Mouse (Mus musculus): ENCODE results near the gene Cnp. TPM values are rescaled to one million over a fixed set of nuclear protein-coding genes. Genes with fewer than 3 reads are reported as not detected.

Gene Cnp
- polyA plus RNA-seq, 1 experiment: 13.5 TPM

- no peak overlapping the region for H3K4me3 ChIP-seq (ENCODE audit: insufficient read depth, low read depth, low read length)
- TF ChIP-seq POLR2A (IDR thresholded peaks at IDR 0.05; ENCODE audit: low read depth, low read length) (no peak), CTCF (conservative IDR thresholded peaks at IDR 0.05; ENCODE audit: insufficient read depth, insufficient read length, low read depth, low read length) (no peak)
- peaks cover 16% of the 10 kb centered on the region for H3K36me3 ChIP-seq (ENCODE audit: control insufficient read depth, insufficient read depth, low read length)
- no peaks in the 10 kb centered on the region for H3K4me1 ChIP-seq (ENCODE audit: control insufficient read depth, insufficient read depth, low read length)
- WGBS: 82% methylated on average over 7 of the region's 7 CpGs
- H3K27ac ChIP-seq (ENCODE audit: insufficient read depth, low read depth, low read length): no peak overlapping the region
- H3K27me3 ChIP-seq (replicated peaks; ENCODE audit: control insufficient read depth, insufficient read depth, low read length): no peaks in the 10 kb centered on the region
- DNase-seq: no peak
These were observed 9.9 kb downstream of the Cnp start for GRCm38 (mm10) chr11:100584561-100584961.

GRCm38 (mm10) chr11:100585148-100585547 is 10.4 kb downstream of the Cnp start:
- no peaks in the 10 kb centered on the region for H3K4me1 ChIP-seq (ENCODE audit: control insufficient read depth, insufficient read depth, low read length)
- no peak for TF ChIP-seq CTCF (conservative IDR thresholded peaks at IDR 0.05; ENCODE audit: insufficient read depth, insufficient read length, low read depth, low read length)
- TF ChIP-seq POLR2A (IDR thresholded peaks at IDR 0.05; ENCODE audit: low read depth, low read length): no peak
- no peak for DNase-seq
- H3K27me3 ChIP-seq (replicated peaks; ENCODE audit: control insufficient read depth, insufficient read depth, low read length): no peaks in the 10 kb centered on the region
- H3K4me3 ChIP-seq (ENCODE audit: insufficient read depth, low read depth, low read length): no peak overlapping the region
- WGBS: 92% methylated on average over 3 of the region's 3 CpGs
- peaks cover 18% of the 10 kb centered on the region for H3K36me3 ChIP-seq (ENCODE audit: control insufficient read depth, insufficient read depth, low read length)
- no peak overlapping the region for H3K27ac ChIP-seq (ENCODE audit: insufficient read depth, low read depth, low read length)

GRCm38 (mm10) chr11:100588462-100588861 is 13.8 kb downstream of the Cnp start:
- Histone ChIP-seq H3K4me1 (ENCODE audit: control insufficient read depth, insufficient read depth, low read length) (no peaks in the 10 kb centered on the region), H3K36me3 (ENCODE audit: control insufficient read depth, insufficient read depth, low read length) (peaks cover 18% of the 10 kb centered on the region), H3K4me3 (ENCODE audit: insufficient read depth, low read depth, low read length) (no peak overlapping the region), H3K27ac (ENCODE audit: insufficient read depth, low read depth, low read length) (no peak overlapping the region), H3K27me3 (replicated peaks; ENCODE audit: control insufficient read depth, insufficient read depth, low read length) (no peaks in the 10 kb centered on the region)
- DNase-seq: no peak
- no peak for TF ChIP-seq CTCF (conservative IDR thresholded peaks at IDR 0.05; ENCODE audit: insufficient read depth, insufficient read length, low read depth, low read length)
- no peak for TF ChIP-seq POLR2A (IDR thresholded peaks at IDR 0.05; ENCODE audit: low read depth, low read length)
- WGBS: 89% methylated on average over 2 of the region's 2 CpGs

- TF ChIP-seq CTCF (conservative IDR thresholded peaks at IDR 0.05; ENCODE audit: insufficient read depth, insufficient read length, low read depth, low read length) (no peak), POLR2A (IDR thresholded peaks at IDR 0.05; ENCODE audit: low read depth, low read length) (no peak)
- H3K27ac ChIP-seq (ENCODE audit: insufficient read depth, low read depth, low read length): no peak overlapping the region
- H3K4me1 ChIP-seq (ENCODE audit: control insufficient read depth, insufficient read depth, low read length): no peaks in the 10 kb centered on the region
- H3K27me3 ChIP-seq (replicated peaks; ENCODE audit: control insufficient read depth, insufficient read depth, low read length): no peaks in the 10 kb centered on the region
- no peak for DNase-seq
- WGBS: 81% methylated on average over 11 of the region's 11 CpGs
- H3K36me3 ChIP-seq (ENCODE audit: control insufficient read depth, insufficient read depth, low read length): peaks cover 7% of the 10 kb centered on the region; the same call in 1 of the 2 replicates
- no peak overlapping the region for H3K4me3 ChIP-seq (ENCODE audit: insufficient read depth, low read depth, low read length)
These were observed 17.8 kb downstream of the Cnp start for GRCm38 (mm10) chr11:100592346-100593046.

GRCm38 (mm10) chr11:100594608-100595007 is 19.9 kb downstream of the Cnp start:
- Histone ChIP-seq H3K4me1 (ENCODE audit: control insufficient read depth, insufficient read depth, low read length) (no peaks in the 10 kb centered on the region), H3K36me3 (ENCODE audit: control insufficient read depth, insufficient read depth, low read length) (peaks cover 4% of the 10 kb centered on the region), H3K27ac (ENCODE audit: insufficient read depth, low read depth, low read length) (no peak overlapping the region), H3K27me3 (replicated peaks; ENCODE audit: control insufficient read depth, insufficient read depth, low read length) (no peaks in the 10 kb centered on the region), H3K4me3 (ENCODE audit: insufficient read depth, low read depth, low read length) (no peak overlapping the region)
- DNase-seq: no peak
- TF ChIP-seq CTCF (conservative IDR thresholded peaks at IDR 0.05; ENCODE audit: insufficient read depth, insufficient read length, low read depth, low read length) (no peak), POLR2A (IDR thresholded peaks at IDR 0.05; ENCODE audit: low read depth, low read length) (no peak)
- WGBS: 76% methylated on average over 7 of the region's 7 CpGs

- DNase-seq: no peak
These were observed 20.8 kb downstream of the Cnp start for GRCm38 (mm10) chr11:100595533-100595932.

GRCm38 (mm10) chr11:100598074-100598473 is 23.4 kb downstream of the Cnp start:
- Histone ChIP-seq H3K4me1 (ENCODE audit: control insufficient read depth, insufficient read depth, low read length) (no peaks in the 10 kb centered on the region), H3K27ac (ENCODE audit: insufficient read depth, low read depth, low read length) (no peak overlapping the region), H3K4me3 (ENCODE audit: insufficient read depth, low read depth, low read length) (no peak overlapping the region), H3K36me3 (ENCODE audit: control insufficient read depth, insufficient read depth, low read length) (peaks cover 3% of the 10 kb centered on the region), H3K27me3 (replicated peaks; ENCODE audit: control insufficient read depth, insufficient read depth, low read length) (no peaks in the 10 kb centered on the region)
- no peak for DNase-seq
- 49% methylated on average over 4 of the region's 4 CpGs for WGBS
- TF ChIP-seq CTCF (conservative IDR thresholded peaks at IDR 0.05; ENCODE audit: insufficient read depth, insufficient read length, low read depth, low read length): no peak
- TF ChIP-seq POLR2A (IDR thresholded peaks at IDR 0.05; ENCODE audit: low read depth, low read length): no peak

More at GRCm38 (mm10) chr11:100595533-100595932, 20.8 kb downstream of the Cnp start:
- WGBS: 82% methylated on average over 4 of the region's 4 CpGs
- Histone ChIP-seq H3K36me3 (ENCODE audit: control insufficient read depth, insufficient read depth, low read length) (peaks cover 3% of the 10 kb centered on the region), H3K27me3 (replicated peaks; ENCODE audit: control insufficient read depth, insufficient read depth, low read length) (no peaks in the 10 kb centered on the region), H3K4me1 (ENCODE audit: control insufficient read depth, insufficient read depth, low read length) (no peaks in the 10 kb centered on the region), H3K4me3 (ENCODE audit: insufficient read depth, low read depth, low read length) (no peak overlapping the region), H3K27ac (ENCODE audit: insufficient read depth, low read depth, low read length) (no peak overlapping the region)
- TF ChIP-seq POLR2A (IDR thresholded peaks at IDR 0.05; ENCODE audit: low read depth, low read length): no peak
- no peak for TF ChIP-seq CTCF (conservative IDR thresholded peaks at IDR 0.05; ENCODE audit: insufficient read depth, insufficient read length, low read depth, low read length)

Measured in kidney, adult 2 months (tissue).